Mouse (Mus musculus) MEL (cell line): ENCODE measurements around the gene Tmem240. TPM values are rescaled to one million over a fixed set of nuclear protein-coding genes. Genes with fewer than 3 reads are reported as not detected.

ENCODE experiments used
- DNase-seq: peaks from one replicate; pipeline ENCODE4 v3.0.0; 2011; ENCODE audit warnings: low read depth, low spot score
- H3K27ac ChIP-seq: 2 replicates; pipeline ENCODE4 v1.5.1; 2012; ENCODE audit warnings: low read depth, mild to moderate bottlenecking, control low read depth, low read length, moderate library complexity; ENCODE audit not compliant: control insufficient read depth
- H3K27me3 ChIP-seq, 2 experiments: fragments of 150-350 bp in 1 of 2; sonication (generic) in 1 of 2; 2 replicates each; pipeline ENCODE4 v1.6.1; 2012; ENCODE audit warnings: low read length in 2 of 2, mild to moderate bottlenecking in 2 of 2, improper control_type of control experiment in 1 of 2, moderate library complexity in 1 of 2; ENCODE audit not compliant: insufficient read depth in 2 of 2, control insufficient read depth in 1 of 2
- H3K36me3 ChIP-seq, 2 experiments: 2 replicates each; pipeline ENCODE4 v1.6.1; 2012 to 2014; ENCODE audit warnings: low read length in 2 of 2, improper control_type of control experiment in 1 of 2, inconsistent platforms in 1 of 2, mild to moderate bottlenecking in 1 of 2; ENCODE audit not compliant: insufficient read depth in 2 of 2, control insufficient read depth in 1 of 2
- H3K4me1 ChIP-seq, 2 experiments: fragments of 150-350 bp in 1 of 2; sonication (generic) in 1 of 2; 2 replicates each; pipeline ENCODE4 v1.6.1; 2012; ENCODE audit warnings: low read length in 2 of 2, improper control_type of control experiment in 1 of 2, mild to moderate bottlenecking in 1 of 2; ENCODE audit not compliant: insufficient read depth in 2 of 2, control insufficient read depth in 1 of 2
- H3K4me3 ChIP-seq, 2 experiments: fragments of 150-350 bp in 1 of 2; sonication (generic) in 1 of 2; 2 replicates each; pipeline ENCODE4 v1.5.1; 2012; ENCODE audit warnings: low read depth in 2 of 2, low read length in 2 of 2, mild to moderate bottlenecking in 2 of 2, moderate library complexity in 2 of 2, control low read depth in 1 of 2, improper control_type of control experiment in 1 of 2; ENCODE audit not compliant: control insufficient read depth in 1 of 2, insufficient read depth in 1 of 2
- H3K79me2 ChIP-seq: 2 replicates; pipeline ENCODE4 v1.6.1; 2012; ENCODE audit warnings: mild to moderate bottlenecking, low read length, moderate library complexity; ENCODE audit not compliant: control insufficient read depth, poor library complexity, insufficient read depth
- H3K9ac ChIP-seq: 2 replicates; pipeline ENCODE4 v1.6.1; 2012; ENCODE audit warnings: low read depth, mild to moderate bottlenecking, control low read depth, low read length, moderate library complexity; ENCODE audit not compliant: control insufficient read depth, poor library complexity, severe bottlenecking
- H3K9me3 ChIP-seq: fragments of 150-350 bp; sonication (generic); replicated peaks from 2 replicates; pipeline ENCODE4 v1.6.1; 2012; ENCODE audit warnings: mild to moderate bottlenecking, low read length, improper control_type of control experiment, moderate library complexity; ENCODE audit not compliant: insufficient read depth
- CHD2 ChIP-seq: IDR thresholded peaks from 2 replicates; pipeline ENCODE4 v1.6.1; 2011; ENCODE audit warnings: low read length, improper control_type of control experiment
- GABPA ChIP-seq: IDR thresholded peaks from 2 replicates; pipeline ENCODE4 v1.6.1; 2012; ENCODE audit warnings: low read depth, mild to moderate bottlenecking, inconsistent platforms, low read length, improper control_type of control experiment, moderate library complexity
- GATA1 ChIP-seq: IDR thresholded peaks from 2 replicates; pipeline ENCODE4 v1.6.1; 2011; ENCODE audit warnings: low read depth, low read length, improper control_type of control experiment
- HCFC1 ChIP-seq: IDR thresholded peaks from 2 replicates; pipeline ENCODE4 v1.6.1; 2012; ENCODE audit warnings: low read depth, mild to moderate bottlenecking, inconsistent platforms, low read length, improper control_type of control experiment, moderate library complexity
- KAT2A ChIP-seq: conservative IDR thresholded peaks from 2 replicates; pipeline ENCODE4 v1.6.1; 2012; ENCODE audit warnings: low read depth, low read length, improper control_type of control experiment, inconsistent platforms
- MAFK ChIP-seq: IDR thresholded peaks from 2 replicates; pipeline ENCODE4 v1.6.1; 2011; ENCODE audit warnings: low read depth, mild to moderate bottlenecking, low read length, improper control_type of control experiment, borderline replicate concordance
- MAX ChIP-seq: IDR thresholded peaks from 2 replicates; pipeline ENCODE4 v1.6.1; 2011; ENCODE audit warnings: low read length, improper control_type of control experiment
- MEF2A ChIP-seq: IDR thresholded peaks from 2 replicates; pipeline ENCODE4 v1.6.1; 2014; ENCODE audit warnings: low read depth, mild to moderate bottlenecking, inconsistent platforms, low read length, improper control_type of control experiment; ENCODE audit not compliant: poor library complexity, insufficient replicate concordance, severe bottlenecking; ENCODE audit errors: extremely low read depth
- MXI1 ChIP-seq: IDR thresholded peaks from 2 replicates; pipeline ENCODE4 v1.6.1; 2011; ENCODE audit warnings: mild to moderate bottlenecking, low read depth, low read length, improper control_type of control experiment
- MYB ChIP-seq: IDR thresholded peaks from 2 replicates; pipeline ENCODE4 v1.6.1; 2011; ENCODE audit warnings: mild to moderate bottlenecking, low read depth, low read length, improper control_type of control experiment
- MYC ChIP-seq: IDR thresholded peaks from 2 replicates; pipeline ENCODE4 v1.6.1; 2011; ENCODE audit warnings: low read depth, mild to moderate bottlenecking, low read length, improper control_type of control experiment, moderate library complexity
- NELFE ChIP-seq: IDR thresholded peaks from 2 replicates; pipeline ENCODE4 v1.6.1; 2011; ENCODE audit warnings: low read depth, low read length, improper control_type of control experiment
- NRF1 ChIP-seq: IDR thresholded peaks from 2 replicates; pipeline ENCODE4 v1.6.1; 2014; ENCODE audit warnings: low read depth, mild to moderate bottlenecking, inconsistent platforms, low read length, improper control_type of control experiment, moderate library complexity; ENCODE audit not compliant: poor library complexity, insufficient read depth, severe bottlenecking
- POLR2A ChIP-seq, 2 experiments: IDR thresholded peaks; 2 replicates each; pipeline ENCODE4 v1.6.1; 2011 to 2012; ENCODE audit warnings: low read length in 2 of 2, mild to moderate bottlenecking in 2 of 2, control low read depth in 1 of 2, improper control_type of control experiment in 1 of 2, low read depth in 1 of 2, moderate library complexity in 1 of 2; ENCODE audit not compliant: control insufficient read depth in 1 of 2, insufficient read depth in 1 of 2, poor library complexity in 1 of 2
- POLR2AphosphoS2 ChIP-seq: IDR thresholded peaks from 2 replicates; pipeline ENCODE4 v1.6.1; 2011; ENCODE audit warnings: low read length, improper control_type of control experiment
- POLR2AphosphoS5 ChIP-seq: IDR thresholded peaks from 2 replicates; pipeline ENCODE4 v1.6.1; 2012; ENCODE audit warnings: low read depth, borderline replicate concordance, mild to moderate bottlenecking, inconsistent platforms, low read length, moderate library complexity, mixed read lengths
- SMC3 ChIP-seq: IDR thresholded peaks from 2 replicates; pipeline ENCODE4 v1.6.1; 2011; ENCODE audit warnings: low read depth, low read length, improper control_type of control experiment
- TAL1 ChIP-seq: IDR thresholded peaks from 2 replicates; pipeline ENCODE4 v1.6.1; 2012; ENCODE audit warnings: mild to moderate bottlenecking, inconsistent platforms, low read length, moderate library complexity, mixed read lengths
- USF1 ChIP-seq: IDR thresholded peaks from 2 replicates; pipeline ENCODE4 v1.6.1; 2014; ENCODE audit warnings: low read depth, mild to moderate bottlenecking, inconsistent platforms, low read length, improper control_type of control experiment, moderate library complexity
- USF2 ChIP-seq, 2 experiments: IDR thresholded peaks; 2 replicates each; pipeline ENCODE4 v1.6.1; 2011 to 2012; ENCODE audit warnings: improper control_type of control experiment in 2 of 2, low read length in 2 of 2, borderline replicate concordance in 1 of 2, inconsistent platforms in 1 of 2, low read depth in 1 of 2, mild to moderate bottlenecking in 1 of 2; ENCODE audit not compliant: insufficient read depth in 1 of 2
- ZKSCAN1 ChIP-seq: IDR thresholded peaks from 2 replicates; pipeline ENCODE4 v1.6.1; 2012; ENCODE audit warnings: low read depth, mild to moderate bottlenecking, inconsistent platforms, low read length, improper control_type of control experiment, moderate library complexity
- ZMIZ1 ChIP-seq: IDR thresholded peaks from 2 replicates; pipeline ENCODE4 v1.6.1; 2012; ENCODE audit warnings: low read depth, mild to moderate bottlenecking, inconsistent platforms, low read length, improper control_type of control experiment, moderate library complexity
- ZNF384 ChIP-seq: IDR thresholded peaks from 2 replicates; pipeline ENCODE4 v1.6.1; 2012; ENCODE audit warnings: low read depth, mild to moderate bottlenecking, inconsistent platforms, low read length, improper control_type of control experiment
- polyA plus RNA-seq, 2 experiments: library from polyadenylated mRNA; stranded (reverse) in 1 of 2; unstranded in 1 of 2; fragments of >175 nt in 1 of 2; fragments of >200 nt in 1 of 2; gene quantifications; 2 replicates each; pipeline versions ENCODE4 v1.2.1 to v1.2.4; 2012; ENCODE audit warnings: low replicate concordance in 2 of 2, low read depth in 1 of 2; ENCODE audit not compliant: insufficient read length in 2 of 2, insufficient read depth in 1 of 2, missing spikeins in 1 of 2
- total RNA-seq: library from RNA; depleted of rRNA; stranded (reverse); fragments of 300-350 nt; gene quantifications from 2 replicates; pipeline ENCODE4 v1.2.3, GENCODE M21; 2012

The Tmem240 gene
- total and polyA plus RNA-seq, 3 experiments, result 0.27 to 0.33 TPM; not detected in 1

GRCm38 (mm10) chr4:155780895-155781294, 46.3 kb downstream of the Tmem240 start:
- H3K27ac ChIP-seq, result no peak overlapping the region
- no peaks in the 10 kb centered on the region; the same call in 1 of the 2 replicates for H3K79me2 ChIP-seq
- no peak overlapping the region for H3K4me3 ChIP-seq
- H3K9me3 ChIP-seq, result no peaks in the 10 kb centered on the region
- H3K27me3 ChIP-seq, result no peaks in the 10 kb centered on the region
- H3K9ac ChIP-seq, result no peak overlapping the region
- peaks cover 0 to 16% of the 10 kb centered on the region in 2 experiments; a peak in 2 of 4 replicates for H3K36me3 ChIP-seq
- TF ChIP-seq POLR2A (IDR thresholded peaks at IDR 0.05; ENCODE audit: control insufficient read depth in 1 of 2, insufficient read depth in 1 of 2, low read depth in 1 of 2, low read length in 2 of 2, poor library complexity in 1 of 2) (no peak), GABPA (no peak), MEF2A (no peak)
- no peak for DNase-seq
- peaks cover 18 to 24% of the 10 kb centered on the region in 2 experiments for H3K4me1 ChIP-seq

GRCm38 (mm10) chr4:155783486-155784080, 49.0 kb downstream of the Tmem240 start:
- Histone ChIP-seq H3K79me2 (no peaks in the 10 kb centered on the region; the same call in 1 of the 2 replicates), H3K9me3 (no peaks in the 10 kb centered on the region), H3K36me3 (peaks cover 0 to 18% of the 10 kb centered on the region in 2 experiments; a peak in 2 of 4 replicates), H3K9ac (peak overlapping the region; percentile 83), H3K4me3 (peak overlapping the region; percentile 73 to 90), H3K27ac (no peak overlapping the region), H3K4me1 (peaks cover 13 to 20% of the 10 kb centered on the region in 2 experiments), H3K27me3 (no peaks in the 10 kb centered on the region)
- DNase-seq, result peak; percentile 29
- TF ChIP-seq MAX, result no peak
- no peak for TF ChIP-seq NELFE

- Histone ChIP-seq H3K4me1 (peaks cover 14 to 23% of the 10 kb centered on the region in 2 experiments), H3K27ac (no peak overlapping the region), H3K9ac (peak overlapping the region; percentile 83), H3K9me3 (no peaks in the 10 kb centered on the region), H3K27me3 (no peaks in the 10 kb centered on the region), H3K36me3 (peaks cover 0 to 19% of the 10 kb centered on the region in 2 experiments; a peak in 2 of 4 replicates), H3K79me2 (no peaks in the 10 kb centered on the region; the same call in 1 of the 2 replicates), H3K4me3 (peak overlapping the region; percentile 73 to 90)
- DNase-seq, result peak; percentile 85
- TF ChIP-seq SMC3, result peak; percentile 60
- no peak for TF ChIP-seq ZMIZ1
- TF ChIP-seq MAFK, result no peak
- peak; percentile 18 for TF ChIP-seq HCFC1
- no peak for TF ChIP-seq MYC
- TF ChIP-seq USF2 (IDR thresholded peaks at IDR 0.05; ENCODE audit: borderline replicate concordance in 1 of 2, insufficient read depth in 1 of 2, low read depth in 1 of 2, low read length in 2 of 2), result no peak
- no peak for TF ChIP-seq ZKSCAN1
- peak; percentile 32; the same call in 1 of the 2 replicates for TF ChIP-seq NRF1
- no peak for TF ChIP-seq GATA1
- no peak for TF ChIP-seq USF1
- TF ChIP-seq KAT2A, result no peak
- TF ChIP-seq MAX, result peak; percentile 41; the same call in 1 of the 2 replicates
- TF ChIP-seq CHD2, result no peak
- no peak for TF ChIP-seq GABPA
- TF ChIP-seq POLR2AphosphoS2, result no peak
- TF ChIP-seq POLR2AphosphoS5, result no peak
- no peak for TF ChIP-seq TAL1
- TF ChIP-seq MYB, result no peak
- TF ChIP-seq ZNF384, result no peak
- peak; percentile 35 for TF ChIP-seq MXI1
These were observed 49.6 kb downstream of the Tmem240 start for GRCm38 (mm10) chr4:155784081-155784701.
